ENCODE assay signal across 10 mouse cellular contexts in genomic region chr19:43384978-43385431, GRCm38 (mm10). TPM values are rescaled to one million over a fixed set of nuclear protein-coding genes. Genes with fewer than 3 reads are reported as not detected.
DNase-seq lines count a peak whose midpoint lies in the region; ATAC-seq lines count a peak whose summit lies in the region.
"Had no signal": no experiment of that assay in that cellular context is flagged by ENCODE, and none has a peak within 500 bp of the region (broad histone marks: within the 10 kb centered on the region; RNA-seq: fewer than 3 reads in every experiment).

No protein-coding gene starts in this region.

- under 1% methylated on average over 25 of the region's 25 CpGs for WGBS in embryonic facial prominence, embryonic 11.5 days
- 1% methylated on average over 25 of the region's 25 CpGs for WGBS in hindbrain, embryonic 10.5 days

- peak overlapping the region; percentile 62 for H3K27ac ChIP-seq in embryonic facial prominence, embryonic 11.5 days (replicated peaks; ENCODE audit: low read depth, low read length)
- no peak overlapping the region; the same call in 1 of the 2 replicates for H3K27ac ChIP-seq in hindbrain, embryonic 10.5 days

- H3K9me3 ChIP-seq in embryonic facial prominence, embryonic 11.5 days (replicated peaks; ENCODE audit: control insufficient read depth, low read length): no peaks in the 10 kb centered on the region
- no peaks in the 10 kb centered on the region for H3K9me3 ChIP-seq in hindbrain, embryonic 10.5 days

- H3K4me1 ChIP-seq in embryonic facial prominence, embryonic 11.5 days (ENCODE audit: control insufficient read depth, insufficient read depth, low read length): no peaks in the 10 kb centered on the region; the same call in 1 of the 2 replicates
- H3K4me1 ChIP-seq in hindbrain, embryonic 10.5 days (replicated peaks): peaks cover 40% of the 10 kb centered on the region

- peak overlapping the region; percentile 42 for H3K4me3 ChIP-seq in embryonic facial prominence, embryonic 11.5 days (ENCODE audit: low read depth, low read length)
- peak overlapping the region; percentile 51 for H3K4me3 ChIP-seq in hindbrain, embryonic 10.5 days
- H3K4me3 ChIP-seq: erythroblast, embryonic 14.5 days had no signal

- DNase-seq in kidney, adult 18-20 months: peak; percentile 24
- DNase-seq in kidney, postnatal 14 days: no peak
- peak; percentile 56 for DNase-seq in embryonic facial prominence, embryonic 11.5 days (ENCODE audit: low spot score)
- DNase-seq in hindbrain, embryonic 10.5 days (ENCODE audit: low spot score): peak; percentile 68
- DNase-seq in lung, postnatal 36 days: peak; percentile 1
- no peak for DNase-seq in spleen, adult 12 weeks (ENCODE audit: low spot score)
- no peak for DNase-seq in frontal cortex, postnatal 10 days (ENCODE audit: low spot score in 2 of 2)
- no peak for DNase-seq in urinary bladder, postnatal 25 days (ENCODE audit: low spot score)

- H3K4me2 ChIP-seq in embryonic facial prominence, embryonic 11.5 days (ENCODE audit: low read depth, low read length): peak overlapping the region; percentile 65

- ATAC-seq in embryonic facial prominence, embryonic 11.5 days (replicated peaks; ENCODE audit: insufficient number of reproducible peaks, low FRiP score, low TSS enrichment, low read depth): no peak

- H3K36me3 ChIP-seq in embryonic facial prominence, embryonic 11.5 days (replicated peaks; ENCODE audit: control insufficient read depth, insufficient read depth, low read depth, low read length): no peaks in the 10 kb centered on the region
- H3K36me3 ChIP-seq in hindbrain, embryonic 10.5 days: no peaks in the 10 kb centered on the region

- H3K9ac ChIP-seq in embryonic facial prominence, embryonic 11.5 days (replicated peaks; ENCODE audit: low read length): peak overlapping the region; percentile 65

- peaks cover 21% of the 10 kb centered on the region for H3K27me3 ChIP-seq in embryonic facial prominence, embryonic 11.5 days (ENCODE audit: control insufficient read depth, insufficient read depth, low read length)
- peaks cover 90% of the 10 kb centered on the region for H3K27me3 ChIP-seq in hindbrain, embryonic 10.5 days (ENCODE audit: insufficient read depth, poor library complexity, severe bottlenecking)
- H3K27me3 ChIP-seq: CH12.LX had no signal

RNA-seq across cellular contexts. Expression of gene Hpse2, which starts 3.1 kb away (rescaled TPM):
- polyA plus RNA-seq in embryonic facial prominence, embryonic 11.5 days (2014; fragmentation: Nextera tagmentation; extraction: Ambion mirVana): 6.6 and 7.8 TPM in 2 replicates
- 0.70 and 2.7 TPM in 2 replicates for polyA plus RNA-seq in hindbrain, embryonic 10.5 days (2016; fragmentation: Nextera tagmentation; extraction: Ambion mirVana)
- polyA plus RNA-seq: erythroblast, embryonic 14.5 days had no signal

RNA-seq across cellular contexts. Expression of gene Cnnm1, which starts 55.2 kb away (rescaled TPM):
- 0.48 and 0.54 TPM in 2 replicates for polyA plus RNA-seq in embryonic facial prominence, embryonic 11.5 days (2014; fragmentation: Nextera tagmentation; extraction: Ambion mirVana)
- 0.34 and 0.35 TPM in 2 replicates for polyA plus RNA-seq in hindbrain, embryonic 10.5 days (2016; fragmentation: Nextera tagmentation; extraction: Ambion mirVana)
- polyA plus RNA-seq: erythroblast, embryonic 14.5 days had no signal

Comparison
In these comparisons a context has a peak if more than half of its experiments do, and no peak if none do; other contexts are left out.
1. DNase-seq: peak in kidney, adult 18-20 months (single experiment), embryonic facial prominence, embryonic 11.5 days (single experiment), hindbrain, embryonic 10.5 days (single experiment) and lung, postnatal 36 days (single experiment); none in kidney, postnatal 14 days (single experiment), spleen, adult 12 weeks (single experiment), frontal cortex, postnatal 10 days (0 of 2) and urinary bladder, postnatal 25 days (single experiment).